Mouse (Mus musculus): ENCODE measurements around the gene Dazl. TPM values are rescaled to one million over a fixed set of nuclear protein-coding genes. Genes with fewer than 3 reads are reported as not detected.

Gene Dazl
- 0.02 TPM in 1 of 2 replicates, not detected in the other for polyA plus RNA-seq (2012; rRNA removed)
- 0.10 TPM in 1 of 2 replicates, not detected in the other for polyA plus RNA-seq (2014; fragmentation: Nextera tagmentation; extraction: Ambion mirVana)

DNA sequence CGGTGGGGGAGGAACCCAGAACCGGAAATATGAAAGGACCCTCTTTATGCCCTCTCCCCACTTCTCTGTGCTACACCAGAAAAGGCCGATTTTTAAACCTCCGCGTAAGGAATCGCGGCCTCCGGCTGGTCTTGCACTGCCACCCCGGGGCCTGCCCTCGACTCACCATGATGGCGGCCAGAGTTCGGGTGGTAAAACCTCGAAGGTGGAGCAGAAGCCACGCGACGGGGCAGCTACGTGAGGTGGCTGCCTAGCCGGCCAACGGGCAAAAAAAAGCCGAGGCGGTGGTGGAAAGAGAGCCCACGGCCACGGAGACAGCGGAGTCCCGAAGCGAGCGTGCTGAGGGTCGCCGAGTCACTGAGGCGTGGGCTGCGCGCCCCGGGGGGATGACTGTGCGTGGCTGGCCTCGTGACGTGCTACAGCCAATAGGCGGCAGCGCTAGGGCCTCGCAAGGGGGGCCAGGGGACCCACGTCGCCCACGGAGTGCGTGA is at the start of gene Dazl:
Gene Dazl (minus strand): TSS at position 396 of the 491 bp plus-strand sequence.
- H3K9ac ChIP-seq (replicated peaks): peak within 1 kb of the TSS; percentile 38
- DNase-seq (ENCODE audit: low read depth in 3 of 3, low spot score in 3 of 3) (no peak), ATAC-seq (ENCODE audit: insufficient read depth) (no peak)
- no peaks in the 10 kb centered on the region for H3K36me3 ChIP-seq (replicated peaks; ENCODE audit: control insufficient read depth, insufficient read depth, low read depth)
- H3K9me3 ChIP-seq (ENCODE audit: control insufficient read depth, low read length): peaks cover 8% of the 10 kb centered on the region
- TF ChIP-seq CTCF (IDR thresholded peaks at IDR 0.05; ENCODE audit: low read depth): no peak
- TF ChIP-seq EP300 (IDR thresholded peaks at IDR 0.05; ENCODE audit: low read depth): no peak
- H3K27me3 ChIP-seq (ENCODE audit: control insufficient read depth, insufficient read depth, low read length): no peaks in the 10 kb centered on the region
- 91% methylated on average over 43 of the region's 43 CpGs for WGBS (ENCODE audit: insufficient replicate concordance)
- peak within 1 kb of the TSS; percentile 56 to 69 for H3K4me3 ChIP-seq (ENCODE audit: insufficient read depth in 1 of 2, low read depth in 2 of 2, low read length in 2 of 2)
- peak within 1 kb of the TSS; percentile 72 for H3K4me2 ChIP-seq (ENCODE audit: low read depth)
- H3K4me1 ChIP-seq (replicated peaks; ENCODE audit: control insufficient read depth in 2 of 2, insufficient read depth in 2 of 2, low read length in 1 of 2): no peaks in the 10 kb centered on the region
- no peak within 1 kb of the TSS for H3K27ac ChIP-seq

DNA sequence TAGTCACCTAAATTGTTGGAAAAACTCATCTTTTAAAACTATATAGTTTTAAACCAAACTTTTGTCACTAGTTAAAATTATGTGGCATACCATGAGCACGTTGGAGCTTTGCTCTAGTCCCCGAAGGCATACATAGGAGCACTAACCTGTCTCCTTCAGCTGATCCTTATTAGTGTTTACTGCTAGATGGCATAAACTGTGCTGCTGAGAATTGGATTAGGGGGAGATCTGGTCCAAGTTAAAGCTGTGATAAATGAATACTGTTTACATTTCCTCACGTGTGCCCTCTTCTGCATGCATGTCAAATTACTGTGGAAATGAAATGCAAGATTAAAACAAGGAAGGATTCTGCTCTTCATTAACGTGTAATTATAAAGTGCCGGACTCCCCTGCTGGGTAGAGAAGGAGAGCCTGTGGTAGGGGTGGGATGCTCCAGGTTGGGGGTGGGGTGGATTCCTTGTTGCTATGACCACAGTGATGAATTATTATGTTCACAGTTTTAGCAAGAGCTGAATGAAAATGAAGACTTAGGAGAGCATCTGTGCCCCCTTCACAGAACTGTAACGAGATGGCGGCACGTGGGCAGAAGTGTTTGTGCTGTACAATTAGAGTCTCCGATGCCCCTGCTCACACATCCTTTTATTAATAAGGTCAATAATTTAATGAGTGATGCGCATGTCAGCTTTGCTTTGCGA is 48.6 kb upstream of the Dazl start:
- H3K36me3 ChIP-seq (replicated peaks; ENCODE audit: control insufficient read depth, insufficient read depth, low read depth): no peaks in the 10 kb centered on the region
- peaks cover 0 to 5% of the 10 kb centered on the region in 2 experiments; a peak in 2 of 4 replicates for H3K4me1 ChIP-seq (replicated peaks; ENCODE audit: control insufficient read depth in 2 of 2, insufficient read depth in 2 of 2, low read length in 1 of 2)
- no peaks in the 10 kb centered on the region for H3K9me3 ChIP-seq (ENCODE audit: control insufficient read depth, low read length)
- 74% methylated on average over 11 of the region's 11 CpGs for WGBS (ENCODE audit: insufficient replicate concordance)
- TF ChIP-seq CTCF (IDR thresholded peaks at IDR 0.05; ENCODE audit: low read depth): no peak
- no peak for TF ChIP-seq EP300 (IDR thresholded peaks at IDR 0.05; ENCODE audit: low read depth)
- no peak for ATAC-seq (ENCODE audit: insufficient read depth)
- no peak overlapping the region for H3K9ac ChIP-seq (replicated peaks)
- no peak overlapping the region for H3K27ac ChIP-seq
- no peak overlapping the region for H3K4me3 ChIP-seq (ENCODE audit: insufficient read depth in 1 of 2, low read depth in 2 of 2, low read length in 2 of 2)
- H3K4me2 ChIP-seq (ENCODE audit: low read depth): no peak overlapping the region
- H3K27me3 ChIP-seq (ENCODE audit: control insufficient read depth, insufficient read depth, low read length): no peaks in the 10 kb centered on the region
- no peak for DNase-seq (ENCODE audit: low read depth in 3 of 3, low spot score in 3 of 3)

DNA sequence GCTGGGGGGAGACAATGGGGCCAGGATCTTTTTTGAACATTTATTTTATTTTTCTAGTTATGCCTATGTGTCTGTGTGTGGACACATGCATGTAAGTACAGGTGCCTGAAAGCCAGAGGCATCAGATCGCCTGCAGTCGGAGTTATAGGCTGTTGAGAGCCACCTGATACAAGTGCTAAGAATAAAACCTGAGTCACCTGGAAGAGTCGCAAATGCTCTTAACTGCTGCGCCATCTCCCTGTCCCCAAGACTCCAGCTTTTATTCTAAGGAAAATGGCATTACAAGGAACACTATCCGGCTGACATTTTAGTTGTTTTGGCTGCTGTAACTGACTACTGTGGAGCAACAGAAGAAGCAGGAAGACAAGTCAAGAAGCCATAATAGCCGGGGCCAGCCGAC is 45.5 kb upstream of the Dazl start:
- Histone ChIP-seq H3K9me3 (ENCODE audit: control insufficient read depth, low read length) (no peaks in the 10 kb centered on the region), H3K4me1 (replicated peaks; ENCODE audit: control insufficient read depth in 2 of 2, insufficient read depth in 2 of 2, low read length in 1 of 2) (no peaks in the 10 kb centered on the region), H3K4me2 (ENCODE audit: low read depth) (no peak overlapping the region), H3K36me3 (replicated peaks; ENCODE audit: control insufficient read depth, insufficient read depth, low read depth) (no peaks in the 10 kb centered on the region), H3K9ac (replicated peaks) (no peak overlapping the region), H3K27ac (no peak overlapping the region), H3K4me3 (ENCODE audit: insufficient read depth in 1 of 2, low read depth in 2 of 2, low read length in 2 of 2) (no peak overlapping the region), H3K27me3 (ENCODE audit: control insufficient read depth, insufficient read depth, low read length) (no peaks in the 10 kb centered on the region)
- TF ChIP-seq EP300 (IDR thresholded peaks at IDR 0.05; ENCODE audit: low read depth): no peak
- TF ChIP-seq CTCF (IDR thresholded peaks at IDR 0.05; ENCODE audit: low read depth): no peak
- WGBS (ENCODE audit: insufficient replicate concordance): 69% methylated on average over 7 of the region's 7 CpGs
- ATAC-seq (ENCODE audit: insufficient read depth): no peak
- DNase-seq (ENCODE audit: low read depth in 3 of 3, low spot score in 3 of 3): no peak

DNA sequence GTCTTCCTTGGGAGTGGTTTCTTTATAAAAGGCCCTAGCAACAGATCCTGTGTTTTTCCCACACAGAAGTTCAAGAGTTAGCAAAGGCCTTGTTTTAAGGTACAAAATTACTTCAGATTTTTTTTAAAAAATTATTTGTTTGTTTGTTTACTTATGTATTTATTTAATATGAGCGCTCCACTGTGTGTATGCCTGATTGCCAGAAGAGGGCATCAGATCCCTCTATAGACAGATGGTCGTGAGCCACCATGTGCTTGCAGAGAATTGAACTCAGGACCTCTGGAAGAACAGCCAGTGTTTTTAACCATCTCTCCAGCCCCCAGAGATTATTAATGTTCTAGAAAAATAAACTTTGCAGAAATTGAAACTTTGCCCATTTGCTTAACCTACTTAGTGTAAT is 42.3 kb upstream of the Dazl start:
- H3K4me1 ChIP-seq (replicated peaks; ENCODE audit: control insufficient read depth in 2 of 2, insufficient read depth in 2 of 2, low read length in 1 of 2): peaks cover 0 to 9% of the 10 kb centered on the region in 2 experiments; a peak in 3 of 4 replicates
- ATAC-seq (ENCODE audit: insufficient read depth) (no peak), DNase-seq (ENCODE audit: low read depth in 3 of 3, low spot score in 3 of 3) (no peak)
- H3K4me3 ChIP-seq (ENCODE audit: insufficient read depth in 1 of 2, low read depth in 2 of 2, low read length in 2 of 2): no peak overlapping the region
- no peak overlapping the region for H3K4me2 ChIP-seq (ENCODE audit: low read depth)
- 57% methylated on average over 2 of the region's 2 CpGs for WGBS (ENCODE audit: insufficient replicate concordance)
- H3K9me3 ChIP-seq (ENCODE audit: control insufficient read depth, low read length): no peaks in the 10 kb centered on the region
- no peaks in the 10 kb centered on the region for H3K36me3 ChIP-seq (replicated peaks; ENCODE audit: control insufficient read depth, insufficient read depth, low read depth)
- H3K9ac ChIP-seq (replicated peaks): no peak overlapping the region
- no peak for TF ChIP-seq CTCF (IDR thresholded peaks at IDR 0.05; ENCODE audit: low read depth)
- TF ChIP-seq EP300 (IDR thresholded peaks at IDR 0.05; ENCODE audit: low read depth): no peak
- H3K27me3 ChIP-seq (ENCODE audit: control insufficient read depth, insufficient read depth, low read length): no peaks in the 10 kb centered on the region
- H3K27ac ChIP-seq: no peak overlapping the region

DNA sequence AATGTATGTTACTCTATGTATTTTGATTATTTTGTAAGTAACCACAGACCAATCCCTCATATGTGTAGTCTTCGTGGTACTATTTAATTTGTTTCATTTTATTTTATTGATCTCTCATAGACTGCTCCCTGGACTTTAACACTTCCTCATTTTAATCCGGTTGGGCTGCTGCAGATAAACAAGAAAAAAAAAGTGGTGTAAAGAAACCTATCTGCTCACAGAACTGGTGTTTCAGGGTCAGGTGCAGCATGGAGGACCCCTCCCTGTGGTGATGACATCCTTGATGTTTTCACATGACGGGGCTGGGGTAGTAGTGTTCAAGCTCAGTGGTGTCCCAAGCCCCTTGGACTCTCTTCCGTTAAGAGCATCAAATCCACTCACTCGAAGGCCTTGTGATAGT is 41.3 kb upstream of the Dazl start:
- WGBS (ENCODE audit: insufficient replicate concordance): 41% methylated on average over 5 of the region's 5 CpGs
- H3K4me2 ChIP-seq (ENCODE audit: low read depth): no peak overlapping the region
- H3K4me1 ChIP-seq (replicated peaks; ENCODE audit: control insufficient read depth in 2 of 2, insufficient read depth in 2 of 2, low read length in 1 of 2): peaks cover 0 to 12% of the 10 kb centered on the region in 2 experiments; a peak in 3 of 4 replicates
- DNase-seq (ENCODE audit: low read depth in 3 of 3, low spot score in 3 of 3) (no peak), ATAC-seq (ENCODE audit: insufficient read depth) (no peak)
- TF ChIP-seq CTCF (IDR thresholded peaks at IDR 0.05; ENCODE audit: low read depth): no peak
- TF ChIP-seq EP300 (IDR thresholded peaks at IDR 0.05; ENCODE audit: low read depth): no peak
- no peaks in the 10 kb centered on the region for H3K27me3 ChIP-seq (ENCODE audit: control insufficient read depth, insufficient read depth, low read length)
- H3K4me3 ChIP-seq (ENCODE audit: insufficient read depth in 1 of 2, low read depth in 2 of 2, low read length in 2 of 2): no peak overlapping the region
- no peak overlapping the region for H3K27ac ChIP-seq
- H3K9me3 ChIP-seq (ENCODE audit: control insufficient read depth, low read length): no peaks in the 10 kb centered on the region
- no peaks in the 10 kb centered on the region for H3K36me3 ChIP-seq (replicated peaks; ENCODE audit: control insufficient read depth, insufficient read depth, low read depth)
- no peak overlapping the region for H3K9ac ChIP-seq (replicated peaks)

All from liver, embryonic 14.5 days (tissue).